Mouse (Mus musculus) brown adipose tissue, adult 24 weeks (tissue): Measurements from ENCODE around the gene Tmtc4. TPM values are rescaled to one million over a fixed set of nuclear protein-coding genes. Genes with fewer than 3 reads are reported as not detected.

Experiments
- H3K27ac ChIP-seq: fragments of 200-500 bp; replicated peaks from 2 replicates; pipeline ENCODE4 v1.5.1; 2012; ENCODE audit warnings: low read depth, mild to moderate bottlenecking, low read length
- H3K4me1 ChIP-seq: fragments of 200-500 bp; 2 replicates; pipeline ENCODE4 v1.6.1; 2012; ENCODE audit warnings: low read length, mixed read lengths; ENCODE audit not compliant: control insufficient read depth, insufficient read depth, insufficient read length
- H3K4me3 ChIP-seq: fragments of 200-500 bp; 2 replicates; pipeline ENCODE4 v1.5.1; 2012; ENCODE audit warnings: low read depth, mild to moderate bottlenecking, low read length, moderate library complexity; ENCODE audit not compliant: insufficient read depth
- polyA plus RNA-seq: library from polyadenylated mRNA; stranded (reverse); fragments of >200 nt; gene quantifications from 2 replicates; pipeline ENCODE4 v1.2.4, GENCODE M21; 2012; ENCODE audit not compliant: missing spikeins, insufficient read depth, insufficient read length

Tmtc4 gene
- polyA plus RNA-seq, 1 experiment: 6.6 TPM

DNA sequence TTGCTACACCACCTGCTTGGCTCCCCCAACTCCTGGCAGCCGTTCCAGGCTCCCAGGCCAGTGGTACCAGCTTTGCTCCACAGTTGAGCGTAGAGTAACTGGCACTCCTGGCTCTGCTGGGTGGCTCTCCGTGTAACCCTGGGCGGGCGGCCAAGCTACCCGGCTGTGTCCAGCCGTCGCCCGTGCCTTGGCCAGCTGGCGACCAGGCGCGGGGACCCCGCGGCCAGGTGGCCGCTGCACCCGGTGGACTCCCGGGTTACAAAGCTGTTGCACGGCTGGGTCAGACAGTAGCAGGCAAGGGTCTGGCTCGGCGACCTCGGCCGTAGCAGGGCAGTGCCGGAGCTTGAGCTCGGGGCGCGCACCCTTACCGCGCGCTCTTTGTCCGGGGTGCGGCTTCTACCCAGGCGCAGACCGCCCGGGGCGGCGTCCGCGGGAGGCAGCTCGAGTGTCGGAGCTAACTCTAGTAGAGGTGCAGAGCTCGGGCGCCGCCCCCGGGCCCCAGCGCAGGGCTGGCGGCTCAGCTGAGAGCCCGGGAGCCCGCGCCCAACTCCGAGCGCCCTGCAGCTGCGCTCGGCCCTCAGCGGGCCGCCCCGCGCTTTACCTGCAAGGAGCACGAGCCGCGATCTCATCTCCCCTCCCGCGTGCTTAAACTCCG, 1.1 kb downstream of the Tmtc4 start:
- H3K27ac ChIP-seq: no peak overlapping the region

DNA sequence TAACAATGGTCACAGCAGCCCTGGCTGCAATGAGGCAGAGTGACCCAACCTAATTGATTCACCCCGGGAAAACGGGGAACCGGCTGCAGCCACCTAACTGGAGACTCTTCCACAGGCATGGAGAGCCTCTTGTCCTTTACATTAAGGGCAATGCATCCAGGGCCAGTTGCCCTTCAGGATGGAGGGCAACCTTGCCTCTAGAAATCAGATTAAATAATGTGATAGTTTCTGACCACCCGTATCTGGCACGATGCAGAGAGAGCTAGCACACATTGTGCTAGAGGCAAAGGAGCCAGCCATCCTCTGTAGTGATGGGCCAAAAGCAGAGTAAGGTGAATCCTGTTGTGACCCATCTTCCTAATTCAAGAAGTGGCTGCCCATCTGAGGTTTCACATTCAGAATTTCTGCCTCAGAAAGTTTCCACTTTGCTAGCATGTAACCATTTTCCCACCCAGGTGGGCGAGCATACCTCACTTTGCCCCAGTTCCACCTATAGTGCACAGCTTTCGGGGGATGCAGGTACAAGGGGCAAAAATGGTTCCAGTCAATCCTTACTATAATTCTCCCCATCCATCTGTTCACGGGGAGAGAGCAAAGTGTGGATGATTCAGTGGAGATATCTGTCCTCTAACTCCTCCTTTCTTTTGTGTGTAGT, 1.9 kb downstream of the Tmtc4 start:
- Histone ChIP-seq H3K4me3 (peak overlapping the region; percentile 80), H3K4me1 (no peaks in the 10 kb centered on the region), H3K27ac (no peak overlapping the region)

More for the DNA sequence above, 1.1 kb downstream of the Tmtc4 start:
- Histone ChIP-seq H3K4me1 (no peaks in the 10 kb centered on the region), H3K4me3 (peak overlapping the region; percentile 80)

DNA sequence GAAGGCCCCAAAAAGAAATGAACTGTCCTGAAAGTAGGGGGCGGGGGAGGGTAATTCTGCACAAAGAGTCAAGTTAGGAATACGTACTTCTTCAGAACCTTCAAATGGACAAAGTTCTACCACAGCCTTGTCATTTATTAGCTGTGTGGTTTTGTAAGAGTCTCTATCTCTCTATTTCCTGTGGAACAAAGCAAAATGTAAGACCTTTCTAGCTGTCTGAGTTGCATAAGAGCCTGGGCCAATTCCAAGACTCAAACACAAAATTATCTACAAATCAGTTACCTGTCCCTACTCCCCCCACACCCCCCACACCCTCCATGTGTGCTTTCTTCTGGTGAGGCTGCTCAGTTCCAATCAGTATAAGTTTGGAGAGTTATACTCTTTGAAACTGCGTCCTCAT, 5.0 kb downstream of the Tmtc4 start:
- no peak overlapping the region for H3K4me3 ChIP-seq
- H3K27ac ChIP-seq: no peak overlapping the region
- no peaks in the 10 kb centered on the region for H3K4me1 ChIP-seq

DNA sequence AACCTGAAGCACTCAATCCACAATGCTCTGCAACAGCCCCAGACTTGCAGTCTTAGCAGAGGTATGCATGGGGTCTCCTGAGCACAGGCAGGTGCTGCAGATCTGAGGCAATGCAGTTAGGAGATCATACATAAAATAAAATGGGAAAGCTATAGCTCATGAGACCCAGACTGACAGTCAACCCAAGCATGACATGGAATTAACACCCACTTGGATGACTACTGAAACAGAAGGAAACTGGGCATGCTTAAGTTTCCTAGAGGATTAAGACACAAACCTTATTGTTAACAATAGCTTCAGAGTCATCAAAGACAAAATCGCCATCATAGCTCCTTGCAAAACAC, 6.1 kb downstream of the Tmtc4 start:
- H3K27ac ChIP-seq: no peak overlapping the region
- no peak overlapping the region for H3K4me3 ChIP-seq
- H3K4me1 ChIP-seq: no peaks in the 10 kb centered on the region

DNA sequence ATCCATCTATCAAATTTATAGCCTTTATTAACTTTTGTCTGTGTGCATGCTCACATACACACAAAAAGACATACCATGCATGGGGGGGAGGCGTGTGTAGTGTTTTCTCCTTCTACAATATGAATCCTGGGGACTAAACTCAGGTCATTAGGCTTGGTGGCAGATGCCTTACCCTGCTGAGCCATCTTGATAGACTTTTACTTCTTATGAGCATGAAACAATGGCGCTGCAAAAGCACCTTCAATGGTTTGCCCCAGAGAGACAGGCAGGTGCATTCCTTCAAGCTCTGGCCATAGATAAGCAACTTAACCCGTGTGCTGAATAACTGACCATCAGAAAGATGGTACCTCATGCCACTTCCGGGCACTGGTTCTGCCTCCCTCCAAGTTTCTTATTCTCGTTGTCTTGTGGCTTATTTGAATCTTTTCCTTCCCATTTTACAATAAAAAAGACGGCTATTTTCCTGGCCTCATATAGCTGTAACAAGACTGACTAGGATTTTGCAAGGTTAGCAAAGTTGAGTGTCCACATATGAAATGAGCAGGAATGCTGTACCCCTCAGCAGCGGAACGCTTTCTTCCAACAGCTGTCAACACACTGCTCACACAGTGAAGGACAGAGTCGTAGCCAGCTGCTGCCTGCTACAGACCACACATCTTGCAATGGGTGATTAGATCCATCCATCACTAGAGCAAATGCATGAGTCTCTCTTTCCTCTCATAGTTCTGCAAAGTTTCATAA, 6.6 kb downstream of the Tmtc4 start:
- Histone ChIP-seq H3K27ac (no peak overlapping the region), H3K4me3 (no peak overlapping the region), H3K4me1 (no peaks in the 10 kb centered on the region)

DNA sequence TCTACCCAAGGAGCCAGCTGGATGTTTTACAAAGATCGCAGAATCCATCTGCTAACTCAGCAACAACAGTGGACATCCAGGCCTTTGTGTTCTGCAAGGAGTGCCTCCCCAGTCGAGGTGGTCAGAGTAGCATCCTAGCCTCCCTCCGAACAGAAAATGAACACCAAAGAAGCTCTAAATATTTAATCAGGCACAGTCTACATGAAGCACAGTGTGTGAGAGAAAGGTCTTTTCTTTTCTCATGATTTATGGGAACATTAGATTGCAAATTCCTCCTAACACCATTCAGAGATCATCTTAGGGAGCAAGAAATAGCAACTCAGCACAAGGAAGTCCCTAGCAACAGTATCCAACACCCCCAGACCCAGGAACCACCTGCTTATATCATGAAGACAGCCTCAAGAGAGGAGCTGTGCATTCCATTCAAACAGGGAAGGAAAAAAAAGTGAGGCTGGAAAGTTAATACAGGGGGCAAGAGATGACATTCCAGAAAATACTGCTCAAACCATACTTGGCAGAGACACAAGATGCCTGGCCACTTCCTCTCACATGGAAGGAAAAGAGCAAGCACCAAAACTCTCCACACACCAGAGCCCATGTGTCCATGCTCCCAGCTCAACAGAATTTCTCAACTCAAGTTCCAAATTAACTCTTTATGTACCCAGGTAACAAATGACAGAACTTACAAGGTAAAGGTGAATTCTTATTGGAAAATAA, 8.8 kb downstream of the Tmtc4 start:
- no peak overlapping the region for H3K4me3 ChIP-seq
- no peaks in the 10 kb centered on the region for H3K4me1 ChIP-seq
- no peak overlapping the region for H3K27ac ChIP-seq

DNA sequence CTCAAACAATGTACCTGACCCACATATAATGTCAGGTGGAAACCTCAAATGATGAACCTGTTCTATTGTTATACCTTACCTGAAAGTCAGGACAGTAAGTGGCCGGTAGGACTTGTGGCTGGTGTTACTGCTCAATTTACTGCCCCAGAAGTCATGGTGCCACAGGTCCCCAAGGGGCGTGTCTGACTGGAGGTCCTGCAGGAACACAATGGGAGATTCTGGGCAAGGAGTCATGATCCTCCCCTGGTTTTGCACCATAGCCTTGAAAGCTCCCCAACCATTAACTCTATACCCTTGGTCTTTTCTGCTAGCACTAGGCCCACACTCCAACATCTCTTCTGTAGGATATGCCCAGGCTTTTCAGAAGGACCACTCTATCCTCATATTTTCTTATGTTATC, 10.7 kb downstream of the Tmtc4 start:
- Histone ChIP-seq H3K27ac (no peak overlapping the region), H3K4me3 (no peak overlapping the region), H3K4me1 (no peaks in the 10 kb centered on the region)

DNA sequence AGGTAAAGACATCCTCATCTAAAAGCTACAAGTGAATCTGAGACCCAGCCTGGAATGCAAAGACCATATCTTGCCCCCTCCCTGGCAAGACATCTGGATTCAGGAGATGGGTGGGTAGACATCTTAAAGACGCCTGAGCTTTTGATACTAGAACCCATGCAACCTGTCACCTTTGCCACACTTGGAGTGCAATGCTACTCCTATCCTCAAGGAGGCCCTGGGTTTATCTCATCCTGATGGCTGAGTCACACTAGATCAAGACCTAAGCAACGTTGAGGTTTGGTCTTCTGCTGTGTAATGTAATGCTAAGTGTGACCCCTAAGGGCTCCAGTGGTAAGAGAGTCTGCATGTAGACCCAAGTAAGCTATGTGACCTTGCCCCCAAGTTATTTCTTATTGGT, 15.8 kb downstream of the Tmtc4 start:
- Histone ChIP-seq H3K27ac (no peak overlapping the region), H3K4me1 (no peaks in the 10 kb centered on the region), H3K4me3 (no peak overlapping the region)

DNA sequence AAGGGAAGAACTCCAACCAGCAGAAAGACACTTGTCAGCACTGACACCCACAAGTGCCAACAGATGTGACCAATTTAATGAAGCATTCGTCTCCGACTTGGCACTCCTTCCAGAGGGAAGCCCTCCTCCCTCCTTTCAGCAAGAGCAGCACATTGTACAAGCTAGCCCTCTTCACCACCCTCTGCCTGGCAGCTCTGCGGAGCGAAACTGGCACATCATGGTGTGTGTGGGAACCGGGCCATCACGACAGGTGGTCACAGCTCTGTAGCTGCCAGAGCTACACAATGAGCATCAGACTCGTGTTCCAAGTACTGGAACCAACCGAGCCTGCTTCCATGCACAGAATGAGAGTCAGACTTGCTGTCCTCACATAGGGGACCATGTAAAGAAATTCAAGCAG, 25.9 kb downstream of the Tmtc4 start:
- Histone ChIP-seq H3K4me3 (no peak overlapping the region), H3K27ac (no peak overlapping the region), H3K4me1 (no peaks in the 10 kb centered on the region)

DNA sequence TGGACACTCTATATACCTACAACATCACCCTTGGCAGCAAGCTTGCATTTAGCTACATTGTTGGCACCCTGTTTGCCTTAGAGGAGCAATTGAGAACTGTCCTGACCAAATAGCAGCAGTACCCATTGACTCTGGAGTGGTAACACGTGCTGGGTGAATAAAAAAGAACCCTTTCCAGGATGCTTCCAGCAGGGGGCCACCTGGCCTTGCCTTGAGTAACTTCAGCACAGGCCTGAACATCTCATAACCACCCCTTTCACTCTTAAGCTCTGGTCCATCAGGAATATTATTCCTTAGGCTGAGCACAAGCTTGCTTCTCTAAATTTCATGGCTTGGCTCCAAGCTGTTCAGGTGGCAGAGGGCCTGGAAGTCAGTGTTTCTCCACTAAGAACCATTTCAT, 30.5 kb downstream of the Tmtc4 start:
- Histone ChIP-seq H3K4me3 (no peak overlapping the region), H3K27ac (no peak overlapping the region), H3K4me1 (no peaks in the 10 kb centered on the region)

DNA sequence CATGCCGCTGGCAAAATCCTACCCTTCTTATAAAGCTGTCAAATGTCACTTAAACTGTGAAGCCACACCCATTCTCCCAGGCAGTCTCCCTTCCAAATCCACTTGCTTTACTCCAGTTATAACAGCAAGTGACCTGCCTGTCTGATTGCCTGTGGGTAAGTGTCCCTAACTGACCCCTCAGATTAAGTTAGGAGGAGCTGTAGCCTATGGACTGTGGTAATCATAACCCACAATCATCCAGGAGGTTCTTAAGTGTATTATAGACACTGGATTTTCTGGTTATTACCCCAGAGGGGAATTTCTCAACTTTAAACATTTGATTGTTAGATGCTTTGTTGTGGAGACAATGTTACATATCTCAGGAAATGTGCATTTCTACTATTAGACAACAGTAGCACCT, 31.3 kb downstream of the Tmtc4 start:
- Histone ChIP-seq H3K27ac (no peak overlapping the region), H3K4me1 (no peaks in the 10 kb centered on the region), H3K4me3 (no peak overlapping the region)

DNA sequence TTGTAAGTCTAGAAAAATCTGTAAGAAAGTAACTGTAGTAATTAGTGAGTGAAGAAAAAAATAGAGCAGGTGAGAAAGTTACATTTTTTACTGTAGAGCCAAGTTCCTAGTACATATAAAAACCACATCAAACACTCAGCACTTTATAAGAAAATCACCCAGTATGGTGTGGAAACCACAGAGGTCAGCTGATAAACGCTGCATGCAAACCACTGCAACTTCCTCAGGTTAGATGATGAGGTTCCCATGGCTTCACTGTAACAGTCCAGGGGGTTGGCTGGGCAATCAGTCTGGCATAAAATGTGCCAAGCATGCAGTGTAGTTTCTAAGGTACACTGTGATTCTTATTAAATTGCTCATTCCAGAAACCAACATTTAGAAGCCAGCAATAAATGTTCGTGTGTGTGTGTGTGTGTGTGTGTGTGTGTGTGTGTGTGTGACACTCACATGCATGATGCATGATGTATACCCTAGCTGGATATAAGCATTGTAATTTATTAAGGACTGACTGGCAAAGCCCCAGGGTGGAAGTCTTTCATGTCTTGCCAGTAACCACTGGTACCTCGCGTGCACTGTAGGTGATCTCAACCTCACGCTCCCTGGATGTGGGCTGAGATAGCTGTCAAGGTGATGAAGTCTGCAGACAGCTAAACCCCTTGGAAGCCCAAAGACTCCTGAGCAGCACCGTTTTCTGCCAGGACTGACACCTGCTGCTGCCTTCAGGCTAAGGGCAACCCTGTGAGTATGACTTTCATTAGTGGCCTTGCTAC, 32.0 kb downstream of the Tmtc4 start:
- Histone ChIP-seq H3K4me1 (no peaks in the 10 kb centered on the region), H3K4me3 (no peak overlapping the region), H3K27ac (no peak overlapping the region)

DNA sequence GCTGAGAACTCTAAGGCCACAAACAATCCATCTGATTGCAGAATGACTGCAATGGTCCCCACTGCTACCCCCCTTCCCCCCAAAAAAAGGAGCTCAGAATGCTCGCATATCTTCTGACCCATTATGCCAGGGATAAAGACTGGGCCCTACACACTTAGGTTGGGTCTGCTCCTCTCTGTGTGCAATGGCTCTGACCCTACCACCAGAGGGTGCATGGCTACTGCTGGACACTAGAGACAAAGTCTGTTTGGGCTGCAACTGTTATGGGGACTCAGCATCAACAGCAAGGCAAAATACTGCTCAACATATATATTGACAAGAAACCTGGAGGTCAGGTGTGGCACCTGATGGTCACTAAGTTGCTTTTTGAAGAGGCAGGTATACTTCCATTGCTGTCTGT, 32.9 kb downstream of the Tmtc4 start:
- no peaks in the 10 kb centered on the region for H3K4me1 ChIP-seq
- H3K27ac ChIP-seq: no peak overlapping the region
- no peak overlapping the region for H3K4me3 ChIP-seq

DNA sequence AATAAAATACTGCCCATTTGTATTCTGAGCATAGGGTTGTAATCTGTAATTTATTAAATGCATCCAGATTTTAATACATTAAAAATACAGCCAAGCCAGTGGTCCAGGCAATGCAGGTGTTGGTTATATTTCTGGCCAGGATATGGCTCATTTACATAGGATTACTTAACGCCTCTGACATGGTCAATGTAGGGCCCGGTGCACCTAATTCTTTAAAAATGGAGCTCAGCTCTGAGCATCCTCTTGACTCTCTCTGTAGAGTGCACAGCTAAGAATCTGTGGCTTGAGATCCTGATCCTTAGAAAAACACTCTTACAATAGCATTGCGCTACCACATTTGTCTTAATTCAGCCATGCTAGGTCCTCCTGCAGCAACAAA, 40.4 kb downstream of the Tmtc4 start:
- H3K27ac ChIP-seq: no peak overlapping the region
- no peaks in the 10 kb centered on the region for H3K4me1 ChIP-seq
- no peak overlapping the region for H3K4me3 ChIP-seq
